Mouse (Mus musculus) myocyte (in vitro differentiated cells): ENCODE results near the gene Clasp1. TPM values are rescaled to one million over a fixed set of nuclear protein-coding genes. Genes with fewer than 3 reads are reported as not detected.

Experiments used
- H3K27me3 ChIP-seq: one replicate; pipeline ENCODE4 v1.6.1; 2011; ENCODE audit not compliant: control insufficient read depth, insufficient read depth, insufficient read length
- H3K36me3 ChIP-seq: one replicate; pipeline ENCODE4 v1.6.1; 2011; ENCODE audit not compliant: control insufficient read depth, insufficient read depth
- H3K4me2 ChIP-seq: one replicate; pipeline ENCODE4 v1.6.1; 2011; ENCODE audit warnings: low read depth, control low read depth
- H3K4me3 ChIP-seq: one replicate; pipeline ENCODE4 v1.5.1; 2011; ENCODE audit warnings: mild to moderate bottlenecking, control low read depth, moderate library complexity
- H3K79me2 ChIP-seq: one replicate; pipeline ENCODE4 v1.6.1; 2011; ENCODE audit not compliant: control insufficient read depth, insufficient read depth
- H3ac ChIP-seq: one replicate; pipeline ENCODE4 v1.6.1; 2011; ENCODE audit not compliant: control insufficient read depth, insufficient read length
- CEBPB ChIP-seq: IDR thresholded peaks from 2 replicates; pipeline ENCODE4 v1.6.1; 2011; ENCODE audit warnings: mild to moderate bottlenecking, moderate library complexity; ENCODE audit not compliant: poor library complexity, insufficient read depth, severe bottlenecking
- E2F4 ChIP-seq: IDR thresholded peaks from one replicate; pipeline ENCODE4 v1.6.1; 2011; ENCODE audit warnings: mild to moderate bottlenecking, control low read depth, moderate library complexity; ENCODE audit not compliant: insufficient read depth
- MAX ChIP-seq: IDR thresholded peaks from one replicate; pipeline ENCODE4 v1.6.1; 2011; ENCODE audit warnings: low read depth, mild to moderate bottlenecking, control low read depth
- MYOD1 ChIP-seq, 3 experiments: IDR thresholded peaks; one replicate each; pipeline ENCODE4 v1.6.1; 2011; ENCODE audit warnings: control low read depth in 2 of 3, low read depth in 2 of 3, mild to moderate bottlenecking in 2 of 3, moderate library complexity in 1 of 3; ENCODE audit not compliant: insufficient read length in 2 of 3, control insufficient read depth in 1 of 3
- MYOG ChIP-seq, 3 experiments: IDR thresholded peaks; one replicate each; pipeline ENCODE4 v1.6.1; 2011; ENCODE audit warnings: control low read depth in 2 of 3, low read depth in 2 of 3, mild to moderate bottlenecking in 2 of 3; ENCODE audit not compliant: insufficient read length in 2 of 3, control insufficient read depth in 1 of 3, insufficient read depth in 1 of 3
- POLR2A ChIP-seq: IDR thresholded peaks from one replicate; pipeline ENCODE4 v1.6.1; 2011; ENCODE audit warnings: low read depth, mild to moderate bottlenecking, control low read depth, moderate library complexity; ENCODE audit not compliant: insufficient read length
- POLR2AphosphoS2 ChIP-seq: IDR thresholded peaks from one replicate; pipeline ENCODE4 v1.6.1; 2011; ENCODE audit warnings: low read depth, control low read depth; ENCODE audit not compliant: insufficient read length
- REST ChIP-seq: IDR thresholded peaks from one replicate; pipeline ENCODE4 v1.6.1; 2011; ENCODE audit warnings: mild to moderate bottlenecking, control low read depth, moderate library complexity; ENCODE audit not compliant: insufficient read depth, insufficient read length
- SRF ChIP-seq: IDR thresholded peaks from one replicate; pipeline ENCODE4 v1.6.1; 2011; ENCODE audit warnings: low read depth; ENCODE audit not compliant: control insufficient read depth, insufficient read length
- TCF12 ChIP-seq: IDR thresholded peaks from one replicate; pipeline ENCODE4 v1.6.1; 2011; ENCODE audit warnings: mild to moderate bottlenecking, control low read depth; ENCODE audit not compliant: poor library complexity, insufficient read depth, severe bottlenecking
- TCF3 ChIP-seq: IDR thresholded peaks from one replicate; pipeline ENCODE4 v1.6.1; 2011; ENCODE audit warnings: low read depth, control low read depth; ENCODE audit not compliant: insufficient read length
- USF1 ChIP-seq: IDR thresholded peaks from one replicate; pipeline ENCODE4 v1.6.1; 2011; ENCODE audit warnings: low read depth, mild to moderate bottlenecking, control low read depth, moderate library complexity
- polyA plus RNA-seq: library from polyadenylated mRNA; unstranded; fragments of >200 nt; fragmentation: generic; extraction: Trizol; gene quantifications from one replicate; pipeline ENCODE4 v1.2.1, GENCODE M21; 2012; ENCODE audit warnings: missing spikeins

Gene Clasp1
- polyA plus RNA-seq, 1 experiment, result 31.1 TPM

DNA sequence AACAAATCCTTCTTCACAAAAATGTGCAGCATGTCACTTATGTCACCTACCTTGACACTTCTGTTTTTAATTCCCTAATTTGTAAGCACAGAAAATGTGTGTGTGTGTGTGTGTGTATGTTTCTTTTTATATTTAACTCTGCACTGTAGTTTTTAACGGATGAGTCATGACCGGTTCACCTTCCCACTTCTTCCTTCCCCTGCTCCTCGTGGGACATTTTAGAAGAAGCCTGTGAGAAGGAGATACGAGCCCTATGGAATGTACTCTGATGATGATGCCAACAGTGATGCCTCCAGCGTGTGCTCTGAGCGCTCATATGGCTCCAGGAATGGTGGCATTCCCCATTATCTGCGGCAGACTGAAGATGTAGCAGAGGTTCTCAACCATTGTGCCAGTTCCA is 154.0 kb downstream of the Clasp1 start:
- Histone ChIP-seq H3K4me2 (no peak overlapping the region), H3K4me3 (no peak overlapping the region), H3K27me3 (no peaks in the 10 kb centered on the region), H3K79me2 (no peaks in the 10 kb centered on the region), H3K36me3 (peaks cover 58% of the 10 kb centered on the region), H3ac (no peak overlapping the region)
- TF ChIP-seq REST (no peak), MYOG (IDR thresholded peaks at IDR 0.05; ENCODE audit: control insufficient read depth in 1 of 3, insufficient read depth in 1 of 3, insufficient read length in 2 of 3, low read depth in 2 of 3) (no peak), POLR2AphosphoS2 (no peak), E2F4 (no peak), MYOD1 (IDR thresholded peaks at IDR 0.05; ENCODE audit: control insufficient read depth in 1 of 3, insufficient read length in 2 of 3, low read depth in 2 of 3) (no peak), TCF12 (no peak), MAX (no peak), TCF3 (no peak), SRF (no peak), POLR2A (no peak), CEBPB (no peak), USF1 (no peak)

DNA sequence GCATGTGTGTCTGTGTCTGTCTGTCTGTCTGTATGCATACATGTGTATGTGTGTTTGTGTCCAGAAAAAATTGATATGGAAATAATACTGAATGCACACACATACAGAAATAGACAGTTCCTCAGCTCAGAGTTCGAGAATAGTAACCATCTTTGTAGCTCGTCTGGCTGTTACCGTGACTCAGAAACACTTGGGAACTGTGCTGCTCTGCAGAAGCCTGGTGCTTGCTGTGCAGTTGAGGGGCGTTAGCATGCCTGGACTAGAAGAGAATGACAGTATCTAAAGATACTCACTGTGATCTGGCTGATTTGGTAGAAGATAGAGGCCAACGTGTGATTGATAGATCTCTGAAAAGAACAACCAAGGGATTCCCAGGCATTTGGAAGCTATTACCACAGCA is 159.9 kb downstream of the Clasp1 start:
- Histone ChIP-seq H3K27me3 (no peaks in the 10 kb centered on the region), H3K36me3 (peaks cover 47% of the 10 kb centered on the region), H3K79me2 (no peaks in the 10 kb centered on the region), H3K4me3 (no peak overlapping the region), H3ac (no peak overlapping the region), H3K4me2 (no peak overlapping the region)
- TF ChIP-seq MYOG (IDR thresholded peaks at IDR 0.05; ENCODE audit: control insufficient read depth in 1 of 3, insufficient read depth in 1 of 3, insufficient read length in 2 of 3, low read depth in 2 of 3), result no peak
- TF ChIP-seq SRF, result no peak
- TF ChIP-seq E2F4, result no peak
- TF ChIP-seq TCF3, result no peak
- no peak for TF ChIP-seq MYOD1 (IDR thresholded peaks at IDR 0.05; ENCODE audit: control insufficient read depth in 1 of 3, insufficient read length in 2 of 3, low read depth in 2 of 3)
- TF ChIP-seq POLR2AphosphoS2, result no peak
- no peak for TF ChIP-seq REST
- no peak for TF ChIP-seq TCF12
- TF ChIP-seq CEBPB, result no peak
- TF ChIP-seq POLR2A, result no peak
- TF ChIP-seq MAX, result no peak
- no peak for TF ChIP-seq USF1

DNA sequence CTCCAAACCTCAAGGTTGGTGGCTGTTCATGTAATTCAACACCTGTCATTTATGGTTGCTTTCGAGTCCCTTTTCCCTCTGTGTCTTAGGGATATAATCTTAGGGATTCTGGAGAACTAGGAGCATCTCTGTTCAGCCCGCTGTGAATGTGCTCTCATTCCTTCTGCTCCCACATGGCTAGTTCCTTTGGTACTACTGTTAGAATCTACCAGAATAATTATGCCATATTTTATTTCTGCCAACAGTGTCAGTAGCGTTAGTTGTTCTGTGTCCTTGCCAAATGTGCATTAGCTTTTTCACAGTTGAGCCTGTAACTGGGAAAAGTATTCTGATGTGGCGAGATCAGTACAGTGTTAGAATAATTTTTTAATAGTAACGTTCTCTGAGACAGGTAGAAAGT is 162.3 kb downstream of the Clasp1 start:
- no peak overlapping the region for H3K4me3 ChIP-seq

DNA sequence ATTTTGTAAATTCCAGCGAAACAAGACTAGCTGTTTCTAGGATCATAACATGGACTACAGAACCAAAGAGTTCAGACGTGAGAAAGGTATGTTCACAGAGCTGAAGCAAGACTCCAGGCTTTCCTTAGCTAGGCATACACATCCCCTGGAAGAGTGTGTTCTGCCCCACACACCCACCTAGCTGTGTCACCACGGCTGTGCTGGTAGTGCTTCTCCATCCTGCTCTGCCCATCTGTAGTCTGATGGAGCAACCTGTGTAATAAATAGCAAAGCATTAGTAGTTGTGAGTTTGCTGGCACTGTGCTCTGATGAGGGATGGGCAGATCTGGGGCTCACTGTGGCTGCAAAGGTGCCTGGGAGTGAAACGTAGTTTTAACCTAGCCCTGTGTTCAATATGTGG is 163.2 kb downstream of the Clasp1 start:
- TF ChIP-seq TCF3 (no peak), POLR2A (no peak), POLR2AphosphoS2 (no peak), E2F4 (no peak), MYOD1 (IDR thresholded peaks at IDR 0.05; ENCODE audit: control insufficient read depth in 1 of 3, insufficient read length in 2 of 3, low read depth in 2 of 3) (no peak), REST (no peak), TCF12 (no peak), SRF (no peak), CEBPB (no peak), USF1 (no peak), MAX (no peak), MYOG (IDR thresholded peaks at IDR 0.05; ENCODE audit: control insufficient read depth in 1 of 3, insufficient read depth in 1 of 3, insufficient read length in 2 of 3, low read depth in 2 of 3) (no peak)
- peaks cover 50% of the 10 kb centered on the region for H3K36me3 ChIP-seq
- H3K79me2 ChIP-seq, result no peaks in the 10 kb centered on the region
- no peaks in the 10 kb centered on the region for H3K27me3 ChIP-seq
- H3K4me2 ChIP-seq, result no peak overlapping the region
- no peak overlapping the region for H3K4me3 ChIP-seq
- H3ac ChIP-seq, result no peak overlapping the region

More for the DNA sequence above, 162.3 kb downstream of the Clasp1 start:
- no peak overlapping the region for H3ac ChIP-seq
- no peak for TF ChIP-seq TCF12
- no peak for TF ChIP-seq CEBPB
- no peak for TF ChIP-seq POLR2AphosphoS2
- no peak for TF ChIP-seq REST
- H3K27me3 ChIP-seq, result no peaks in the 10 kb centered on the region
- no peak overlapping the region for H3K4me2 ChIP-seq
- no peaks in the 10 kb centered on the region for H3K79me2 ChIP-seq
- peaks cover 54% of the 10 kb centered on the region for H3K36me3 ChIP-seq

DNA sequence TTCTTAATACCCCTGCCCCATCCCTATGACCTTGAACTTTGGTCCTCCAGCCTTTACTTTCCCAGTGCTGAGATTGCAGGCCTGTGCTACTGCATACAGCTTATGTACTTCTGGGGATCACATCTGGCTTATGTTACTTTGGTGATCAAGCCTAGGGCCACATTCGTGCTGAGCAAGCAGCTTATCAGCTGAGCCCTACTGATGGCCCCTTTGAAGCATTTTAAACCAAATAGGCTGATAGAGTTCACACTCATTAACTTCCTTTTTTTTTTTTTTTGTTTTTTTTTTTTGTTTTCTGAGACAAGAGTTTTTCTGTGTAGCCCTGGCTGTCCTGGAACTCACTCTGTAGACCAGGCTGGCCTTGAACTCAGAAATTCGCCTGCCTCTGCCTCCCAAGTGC is 164.2 kb downstream of the Clasp1 start:
- TF ChIP-seq SRF, result no peak
- no peak for TF ChIP-seq POLR2A
- no peak for TF ChIP-seq MYOG (IDR thresholded peaks at IDR 0.05; ENCODE audit: control insufficient read depth in 1 of 3, insufficient read depth in 1 of 3, insufficient read length in 2 of 3, low read depth in 2 of 3)
- no peak for TF ChIP-seq TCF3
- TF ChIP-seq MYOD1 (IDR thresholded peaks at IDR 0.05; ENCODE audit: control insufficient read depth in 1 of 3, insufficient read length in 2 of 3, low read depth in 2 of 3), result no peak
- TF ChIP-seq REST, result no peak
- no peak for TF ChIP-seq POLR2AphosphoS2
- TF ChIP-seq MAX, result no peak
- TF ChIP-seq USF1, result no peak
- TF ChIP-seq CEBPB, result no peak
- TF ChIP-seq TCF12, result no peak

More for the DNA sequence above, 164.2 kb downstream of the Clasp1 start:
- Histone ChIP-seq H3K27me3 (no peaks in the 10 kb centered on the region), H3K36me3 (peaks cover 56% of the 10 kb centered on the region), H3K79me2 (no peaks in the 10 kb centered on the region), H3ac (no peak overlapping the region), H3K4me3 (no peak overlapping the region), H3K4me2 (no peak overlapping the region)
